Mouse (Mus musculus): ENCODE measurements around the gene Vwa8. TPM values are rescaled to one million over a fixed set of nuclear protein-coding genes. Genes with fewer than 3 reads are reported as not detected.

The Vwa8 gene
- total and polyA plus RNA-seq, 3 experiments = 12.4 to 17.5 (median 15.9) TPM

DNA sequence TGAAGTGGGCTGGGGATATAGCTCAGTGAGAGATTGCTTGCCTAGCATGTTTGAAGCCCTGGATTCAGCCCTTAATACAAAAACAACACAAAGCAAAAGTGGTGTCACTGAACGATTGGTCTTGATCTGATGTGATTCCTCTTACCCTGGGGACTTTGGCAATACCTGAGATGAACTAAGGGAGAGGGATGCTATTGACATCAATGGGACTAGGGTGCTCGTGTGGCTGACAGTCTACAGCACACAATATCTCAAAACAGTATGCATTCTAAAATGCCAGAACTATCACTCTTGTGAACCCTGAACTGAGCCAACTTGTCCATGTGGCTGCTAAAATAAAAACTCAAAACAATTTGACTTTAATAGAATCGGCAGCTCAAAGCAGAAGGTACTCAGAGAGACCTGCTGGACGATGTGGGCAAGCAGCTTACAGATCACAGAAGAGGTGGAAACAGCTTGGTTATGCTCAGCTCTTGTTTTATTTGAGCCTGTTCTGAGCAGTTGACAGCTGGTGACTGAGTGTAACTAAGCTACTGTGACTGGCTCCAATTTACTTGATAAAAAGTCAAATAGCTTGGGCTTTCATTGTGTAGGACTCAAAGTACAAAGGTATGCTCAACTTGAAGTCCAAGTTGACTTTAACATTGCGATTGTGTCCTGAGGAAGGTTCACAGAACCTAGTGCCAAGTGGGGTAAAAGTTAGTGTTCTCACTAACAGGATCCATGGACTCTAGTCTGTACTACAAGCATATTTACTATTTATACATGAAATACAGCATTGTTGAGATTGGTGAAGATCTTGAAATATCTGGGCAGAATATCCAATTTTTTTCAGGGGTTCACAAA lies 3.8 kb downstream of the Vwa8 start:
- in situ Hi-C loops (cut with MboI; ENCODE audit: low pct_ligation_motif_present, low pct_unique_long_range_greater_than_20kb, low sequenced_read_pairs) = loop anchor here (10.0 kb wide), 2 partner anchors 52 to 252 kb away; no protein-coding TSS in a partner anchor
- H3K4me3 ChIP-seq (replicated peaks in 1 of 3; ENCODE audit: low read depth in 2 of 3, low read length in 2 of 3, poor library complexity in 1 of 3) = no peak overlapping the region
- peaks cover 6 to 21% of the 10 kb centered on the region in 2 experiments for H3K4me1 ChIP-seq (ENCODE audit: control insufficient read depth in 1 of 2, insufficient read depth in 2 of 2)
- H3K79me2 ChIP-seq (replicated peaks; ENCODE audit: control insufficient read depth, extremely low read depth, insufficient read depth, poor library complexity, severe bottlenecking) = 0 out of 2 replicates have a peak, but pooled peaks cover 4% of the 10 kb centered on the region
- TF ChIP-seq CHD2 (IDR thresholded peaks at IDR 0.05; ENCODE audit: low read length) (no peak), JUN (IDR thresholded peaks at IDR 0.05; ENCODE audit: insufficient read depth, low read depth, low read length) (no peak)
- H3K36me3 ChIP-seq (replicated peaks in 1 of 2; ENCODE audit: control insufficient read depth in 1 of 2, insufficient read depth in 1 of 2, low read length in 1 of 2) = peaks cover 0 to 4% of the 10 kb centered on the region in 2 experiments
- dilution Hi-C loops (cut with MboI; ENCODE audit: extremely low pct_ligation_motif_present, extremely low pct_unique_long_range_greater_than_20kb, low sequenced_read_pairs) = no loop called here
- no peak overlapping the region for H3K27ac ChIP-seq (ENCODE audit: insufficient read depth, low read depth)
- no peak overlapping the region for H3K9ac ChIP-seq (ENCODE audit: insufficient read depth, low read depth)
- no peak overlapping the region for H3K4me2 ChIP-seq (ENCODE audit: insufficient read depth, low read depth, poor library complexity, severe bottlenecking)
- DNase-seq (ENCODE audit: extremely low read depth) = no peak
- no peaks in the 10 kb centered on the region for H3K27me3 ChIP-seq (replicated peaks)
- H3K9me3 ChIP-seq (replicated peaks; ENCODE audit: low read length) = no peaks in the 10 kb centered on the region

- Histone ChIP-seq H3K9me3 (replicated peaks; ENCODE audit: low read length) (no peaks in the 10 kb centered on the region), H3K36me3 (replicated peaks in 1 of 2; ENCODE audit: control insufficient read depth in 1 of 2, insufficient read depth in 1 of 2, low read length in 1 of 2) (peaks cover 0 to 10% of the 10 kb centered on the region in 2 experiments), H3K4me3 (replicated peaks in 1 of 3; ENCODE audit: low read depth in 2 of 3, low read length in 2 of 3, poor library complexity in 1 of 3) (no peak overlapping the region), H3K4me1 (ENCODE audit: control insufficient read depth in 1 of 2, insufficient read depth in 2 of 2) (peaks cover 2 to 12% of the 10 kb centered on the region in 2 experiments; a peak in 2 of 4 replicates), H3K27me3 (replicated peaks) (no peaks in the 10 kb centered on the region), H3K79me2 (replicated peaks; ENCODE audit: control insufficient read depth, extremely low read depth, insufficient read depth, poor library complexity, severe bottlenecking) (peaks cover 2% of the 10 kb centered on the region; the same call in 1 of the 2 replicates), H3K4me2 (ENCODE audit: insufficient read depth, low read depth, poor library complexity, severe bottlenecking) (no peak overlapping the region), H3K27ac (ENCODE audit: insufficient read depth, low read depth) (no peak overlapping the region), H3K9ac (ENCODE audit: insufficient read depth, low read depth) (no peak overlapping the region)
- dilution Hi-C loops (cut with MboI; ENCODE audit: extremely low pct_ligation_motif_present, extremely low pct_unique_long_range_greater_than_20kb, low sequenced_read_pairs) (no loop called here), in situ Hi-C loops (cut with MboI; ENCODE audit: low pct_ligation_motif_present, low pct_unique_long_range_greater_than_20kb, low sequenced_read_pairs) (no loop called here)
- no peak for TF ChIP-seq USF1 (IDR thresholded peaks at IDR 0.05; ENCODE audit: low read depth, low read length)
- no peak for TF ChIP-seq UBTF (IDR thresholded peaks at IDR 0.05; ENCODE audit: low read depth, low read length)
- TF ChIP-seq TBP (conservative IDR thresholded peaks at IDR 0.05; ENCODE audit: low read depth, low read length) = no peak
- TF ChIP-seq TCF12 (IDR thresholded peaks at IDR 0.05; ENCODE audit: low read depth, low read length) = no peak
- no peak for TF ChIP-seq RCOR1 (conservative IDR thresholded peaks at IDR 0.05; ENCODE audit: low read depth, low read length)
- no peak for TF ChIP-seq MXI1 (IDR thresholded peaks at IDR 0.05; ENCODE audit: low read depth, low read length)
- TF ChIP-seq GABPA (IDR thresholded peaks at IDR 0.05; ENCODE audit: insufficient replicate concordance, low read depth, low read length) = no peak
- no peak for TF ChIP-seq MYC (IDR thresholded peaks at IDR 0.05; ENCODE audit: low read depth, low read length)
- no peak for TF ChIP-seq POLR2AphosphoS2 (IDR thresholded peaks at IDR 0.05; ENCODE audit: low read depth, low read length)
- no peak for TF ChIP-seq ZMIZ1 (IDR thresholded peaks at IDR 0.05; ENCODE audit: low read depth, low read length)
- peak; percentile 28; the same call in 1 of the 2 replicates for TF ChIP-seq SMC3 (IDR thresholded peaks at IDR 0.05; ENCODE audit: low read depth, low read length)
- TF ChIP-seq SIN3A (IDR thresholded peaks at IDR 0.05; ENCODE audit: low read length) = no peak
- TF ChIP-seq POLR2A (IDR thresholded peaks at IDR 0.05; ENCODE audit: low read depth, low read length) = no peak
- TF ChIP-seq MAFK (IDR thresholded peaks at IDR 0.05; ENCODE audit: insufficient replicate concordance, low read length) = no peak
- TF ChIP-seq RAD21 (IDR thresholded peaks at IDR 0.05; ENCODE audit: low read depth, low read length) = peak; percentile 30
- TF ChIP-seq JUN (IDR thresholded peaks at IDR 0.05; ENCODE audit: insufficient read depth, low read depth, low read length) = no peak
- TF ChIP-seq CTCF (conservative IDR thresholded peaks at IDR 0.05 in 1 of 2, IDR thresholded peaks at IDR 0.05 in 1 of 2; ENCODE audit: low read depth in 2 of 2, low read length in 2 of 2) = peak in 1 of 2 experiments; percentile 37; a peak in 2 of 4 replicates
- no peak for TF ChIP-seq NRF1 (IDR thresholded peaks at IDR 0.05; ENCODE audit: low read depth, low read length)
- no peak for TF ChIP-seq ZC3H11A (IDR thresholded peaks at IDR 0.05; ENCODE audit: low read depth, low read length)
- no peak for TF ChIP-seq USF2 (conservative IDR thresholded peaks at IDR 0.05; ENCODE audit: low read depth, low read length)
- TF ChIP-seq NELFE (IDR thresholded peaks at IDR 0.05; ENCODE audit: low read depth, low read length) = no peak
- no peak for TF ChIP-seq MAX (IDR thresholded peaks at IDR 0.05; ENCODE audit: low read length)
- no peak for TF ChIP-seq ZKSCAN1 (IDR thresholded peaks at IDR 0.05; ENCODE audit: borderline replicate concordance, low read depth, low read length)
- TF ChIP-seq HCFC1 (IDR thresholded peaks at IDR 0.05; ENCODE audit: low read depth, low read length) = no peak
- DNase-seq (ENCODE audit: extremely low read depth) = no peak
These were observed 12.3 kb downstream of the Vwa8 start for GRCm38 (mm10) chr14:78861156-78861555.

Data from CH12.LX (cell line).